Mouse (Mus musculus): ENCODE data around the gene Tab1. TPM values are rescaled to one million over a fixed set of nuclear protein-coding genes. Genes with fewer than 3 reads are reported as not detected.

Gene Tab1
- total and polyA plus RNA-seq, 3 experiments: 17.8 to 24.5 (median 24.1) TPM

DNA sequence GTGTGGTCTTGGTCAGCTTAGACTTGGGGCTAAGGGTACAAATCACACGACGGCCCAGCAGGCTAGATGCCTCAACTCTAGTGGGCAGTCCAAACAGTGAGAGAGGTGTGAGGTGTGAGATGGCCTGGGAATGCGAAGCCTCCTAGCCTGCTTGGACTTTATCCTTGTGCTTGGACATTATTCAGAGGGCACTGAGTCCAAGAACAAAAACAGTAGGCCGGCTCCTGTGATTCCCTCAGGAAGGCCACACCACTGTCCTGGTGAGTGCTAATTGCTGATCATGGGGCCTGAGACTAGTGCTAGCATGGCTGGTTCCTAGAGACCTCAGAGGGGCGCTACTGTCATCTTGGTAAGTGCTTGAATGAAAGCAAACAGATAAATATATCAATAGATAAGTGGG is 56.0 kb downstream of the Tab1 start:
- H3K36me3 ChIP-seq (ENCODE audit: control insufficient read depth, insufficient read depth, low read length): no peaks in the 10 kb centered on the region
- intact Hi-C loops (cut with DNase I): no loop called here
- H3K27me3 ChIP-seq (ENCODE audit: control insufficient read depth, insufficient read depth, low read length): no peaks in the 10 kb centered on the region
- no peak for DNase-seq
- no peaks in the 10 kb centered on the region for H3K4me1 ChIP-seq (ENCODE audit: control insufficient read depth, insufficient read depth, low read length)
- no peak overlapping the region for H3K27ac ChIP-seq
- H3K4me3 ChIP-seq: no peak overlapping the region
- H3K9ac ChIP-seq (ENCODE audit: low read depth, low read length): no peak overlapping the region
- no peaks in the 10 kb centered on the region for H3K79me2 ChIP-seq (replicated peaks; ENCODE audit: control insufficient read depth, insufficient read depth, low read length)
- 69% methylated on average over 5 of the region's 5 CpGs for WGBS
- TF ChIP-seq POLR2A (IDR thresholded peaks at IDR 0.05; ENCODE audit: insufficient read depth, low read depth, low read length): no peak
- no peak for TF ChIP-seq CTCF (IDR thresholded peaks at IDR 0.05)
- no peak for TF ChIP-seq EP300 (IDR thresholded peaks at IDR 0.05; ENCODE audit: insufficient read depth, low read depth, low read length)

DNA sequence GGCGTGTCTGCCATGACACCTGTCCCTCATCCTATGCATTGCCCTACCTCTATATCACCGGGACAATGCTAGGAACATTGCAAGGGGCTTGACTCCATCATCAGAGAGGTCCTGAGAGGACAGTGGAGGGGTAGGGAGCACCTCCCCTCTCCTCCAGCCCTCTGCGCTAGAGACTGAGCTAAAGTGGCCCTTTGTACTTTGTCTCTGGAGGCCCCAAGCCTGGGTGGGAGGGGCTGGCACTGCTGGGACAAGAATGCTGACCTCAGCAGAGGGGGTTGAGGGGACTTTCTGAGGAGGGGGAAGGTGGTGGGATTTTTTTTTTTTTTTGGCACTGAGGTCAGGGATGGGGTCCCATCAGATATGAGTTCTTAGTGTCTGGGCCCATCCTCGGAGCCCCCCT is 57.1 kb downstream of the Tab1 start:
- no peaks in the 10 kb centered on the region for H3K36me3 ChIP-seq (ENCODE audit: control insufficient read depth, insufficient read depth, low read length)
- 71% methylated on average over 4 of the region's 4 CpGs for WGBS
- no peak overlapping the region for H3K4me3 ChIP-seq
- H3K9ac ChIP-seq (ENCODE audit: low read depth, low read length): no peak overlapping the region
- TF ChIP-seq EP300 (IDR thresholded peaks at IDR 0.05; ENCODE audit: insufficient read depth, low read depth, low read length): no peak
- no peak for TF ChIP-seq CTCF (IDR thresholded peaks at IDR 0.05)
- intact Hi-C loops (cut with DNase I): no loop called here
- H3K4me1 ChIP-seq (ENCODE audit: control insufficient read depth, insufficient read depth, low read length): no peaks in the 10 kb centered on the region
- no peak overlapping the region for H3K27ac ChIP-seq
- H3K27me3 ChIP-seq (ENCODE audit: control insufficient read depth, insufficient read depth, low read length): no peaks in the 10 kb centered on the region
- no peak for DNase-seq
- H3K79me2 ChIP-seq (replicated peaks; ENCODE audit: control insufficient read depth, insufficient read depth, low read length): no peaks in the 10 kb centered on the region

DNA sequence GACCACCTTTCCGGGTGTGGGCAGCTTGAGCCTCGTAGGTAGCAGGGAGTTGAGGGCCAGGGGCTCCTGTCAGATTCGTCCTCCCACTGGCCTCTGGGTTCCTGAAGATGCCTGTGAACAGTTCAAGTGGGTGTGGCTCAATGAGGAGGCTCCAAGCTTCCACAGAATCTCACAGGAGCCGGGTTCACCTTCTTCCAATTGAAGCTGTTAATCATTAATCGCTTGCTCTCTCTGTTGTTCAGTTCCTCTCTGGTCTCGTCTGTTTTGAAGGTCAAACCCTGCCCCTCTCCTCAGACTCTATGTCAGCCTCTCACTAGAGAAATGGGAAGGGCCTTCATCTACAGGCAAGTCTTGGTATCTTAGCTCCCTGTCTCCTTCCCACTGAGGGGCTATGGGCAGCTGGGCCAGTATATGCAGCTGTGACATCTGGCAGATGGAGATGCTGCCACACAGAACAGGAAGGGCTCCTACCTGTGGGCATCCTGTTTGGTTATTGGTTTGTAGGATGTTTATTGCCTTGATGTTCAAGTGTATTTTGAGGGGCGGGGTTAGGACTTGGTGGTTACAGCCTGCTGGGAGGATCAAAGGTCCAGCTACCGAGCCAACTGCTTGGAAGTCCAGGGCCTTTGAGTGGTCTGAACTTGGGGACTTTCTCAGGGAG is 58.8 kb downstream of the Tab1 start:
- Histone ChIP-seq H3K27ac (no peak overlapping the region), H3K27me3 (ENCODE audit: control insufficient read depth, insufficient read depth, low read length) (no peaks in the 10 kb centered on the region), H3K79me2 (replicated peaks; ENCODE audit: control insufficient read depth, insufficient read depth, low read length) (no peaks in the 10 kb centered on the region), H3K9ac (ENCODE audit: low read depth, low read length) (no peak overlapping the region), H3K4me3 (no peak overlapping the region), H3K36me3 (ENCODE audit: control insufficient read depth, insufficient read depth, low read length) (no peaks in the 10 kb centered on the region), H3K4me1 (ENCODE audit: control insufficient read depth, insufficient read depth, low read length) (no peaks in the 10 kb centered on the region)
- 72% methylated on average over 8 of the region's 8 CpGs for WGBS
- intact Hi-C loops (cut with DNase I): no loop called here
- TF ChIP-seq EP300 (IDR thresholded peaks at IDR 0.05; ENCODE audit: insufficient read depth, low read depth, low read length) (no peak), POLR2A (IDR thresholded peaks at IDR 0.05; ENCODE audit: insufficient read depth, low read depth, low read length) (no peak), CTCF (IDR thresholded peaks at IDR 0.05) (no peak)
- DNase-seq: no peak

DNA sequence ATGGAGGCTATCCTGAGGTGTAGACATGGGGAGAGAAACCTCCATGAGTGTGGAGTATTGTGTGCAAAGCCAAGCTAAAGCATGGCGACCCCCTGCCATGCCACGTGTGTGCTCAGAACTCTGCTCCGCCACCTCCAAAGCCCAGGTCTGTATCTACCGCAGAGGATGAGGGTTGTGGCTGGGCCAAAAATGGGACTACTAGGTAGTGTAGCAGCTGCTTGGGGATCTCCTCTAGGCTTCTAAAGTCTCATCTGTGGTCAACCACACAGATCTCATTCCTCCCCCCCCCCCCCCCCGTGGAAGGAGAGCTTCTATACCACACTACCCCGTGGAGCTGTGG is 59.3 kb downstream of the Tab1 start:
- intact Hi-C loops (cut with DNase I): no loop called here
- 82% methylated on average over 6 of the region's 6 CpGs for WGBS
- no peaks in the 10 kb centered on the region for H3K79me2 ChIP-seq (replicated peaks; ENCODE audit: control insufficient read depth, insufficient read depth, low read length)
- H3K27ac ChIP-seq: no peak overlapping the region
- H3K36me3 ChIP-seq (ENCODE audit: control insufficient read depth, insufficient read depth, low read length): no peaks in the 10 kb centered on the region
- no peaks in the 10 kb centered on the region for H3K4me1 ChIP-seq (ENCODE audit: control insufficient read depth, insufficient read depth, low read length)
- H3K4me3 ChIP-seq: no peak overlapping the region
- H3K9ac ChIP-seq (ENCODE audit: low read depth, low read length): no peak overlapping the region
- DNase-seq: no peak
- TF ChIP-seq POLR2A (IDR thresholded peaks at IDR 0.05; ENCODE audit: insufficient read depth, low read depth, low read length): no peak
- TF ChIP-seq EP300 (IDR thresholded peaks at IDR 0.05; ENCODE audit: insufficient read depth, low read depth, low read length): no peak
- TF ChIP-seq CTCF (IDR thresholded peaks at IDR 0.05): no peak
- H3K27me3 ChIP-seq (ENCODE audit: control insufficient read depth, insufficient read depth, low read length): no peaks in the 10 kb centered on the region

DNA sequence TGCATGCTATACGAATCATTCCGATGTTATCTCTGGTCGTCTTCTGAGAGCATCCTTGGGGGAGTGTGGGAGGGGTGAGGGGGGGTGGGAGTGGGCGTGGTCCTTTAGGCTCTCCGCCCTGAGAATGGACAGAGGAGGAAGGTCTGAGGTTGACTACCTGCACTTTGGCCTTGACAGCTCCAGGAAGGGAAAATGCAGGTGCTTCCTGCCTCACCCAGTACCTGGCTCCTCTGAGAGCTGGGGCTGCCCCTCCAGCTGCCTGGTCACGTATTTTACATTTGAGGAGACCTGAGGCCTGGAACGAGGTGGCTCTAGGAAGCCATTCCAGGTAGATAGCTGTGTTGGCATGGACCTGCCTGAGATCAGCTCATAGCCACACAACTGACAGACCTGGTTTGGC is 59.9 kb downstream of the Tab1 start:
- 64% methylated on average over 7 of the region's 7 CpGs for WGBS

DNA sequence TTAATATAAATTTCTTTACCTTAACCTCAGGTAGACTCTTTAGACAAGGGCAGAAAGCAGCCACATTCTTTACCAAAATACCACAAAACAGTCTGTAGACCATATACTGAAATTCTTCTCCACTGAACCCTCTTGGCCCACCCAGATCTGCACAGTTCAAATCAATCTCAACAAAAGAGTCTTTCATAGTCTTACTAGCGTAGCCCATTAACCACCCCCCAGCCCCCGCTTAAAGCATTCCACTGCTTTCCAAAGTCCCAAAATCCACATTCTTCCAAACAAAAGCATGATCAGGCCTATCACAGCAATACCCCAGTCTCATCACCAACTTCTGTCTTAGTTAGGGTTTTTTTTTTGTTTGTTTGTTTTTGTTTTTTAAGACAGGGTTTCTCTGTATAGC is 66.6 kb downstream of the Tab1 start:
- Histone ChIP-seq H3K27me3 (ENCODE audit: control insufficient read depth, insufficient read depth, low read length) (no peaks in the 10 kb centered on the region), H3K9ac (ENCODE audit: low read depth, low read length) (no peak overlapping the region), H3K79me2 (replicated peaks; ENCODE audit: control insufficient read depth, insufficient read depth, low read length) (no peaks in the 10 kb centered on the region), H3K4me1 (ENCODE audit: control insufficient read depth, insufficient read depth, low read length) (no peaks in the 10 kb centered on the region), H3K27ac (no peak overlapping the region), H3K36me3 (ENCODE audit: control insufficient read depth, insufficient read depth, low read length) (no peaks in the 10 kb centered on the region), H3K4me3 (no peak overlapping the region)
- no peak for TF ChIP-seq POLR2A (IDR thresholded peaks at IDR 0.05; ENCODE audit: insufficient read depth, low read depth, low read length)
- TF ChIP-seq EP300 (IDR thresholded peaks at IDR 0.05; ENCODE audit: insufficient read depth, low read depth, low read length): no peak
- TF ChIP-seq CTCF (IDR thresholded peaks at IDR 0.05): no peak
- intact Hi-C loops (cut with DNase I): no loop called here
- no peak for DNase-seq
- 88% methylated on average over 2 of the region's 2 CpGs for WGBS

More for the DNA sequence above, 59.9 kb downstream of the Tab1 start:
- Histone ChIP-seq H3K27me3 (ENCODE audit: control insufficient read depth, insufficient read depth, low read length) (no peaks in the 10 kb centered on the region), H3K4me1 (ENCODE audit: control insufficient read depth, insufficient read depth, low read length) (no peaks in the 10 kb centered on the region), H3K4me3 (no peak overlapping the region), H3K27ac (no peak overlapping the region), H3K9ac (ENCODE audit: low read depth, low read length) (no peak overlapping the region), H3K79me2 (replicated peaks; ENCODE audit: control insufficient read depth, insufficient read depth, low read length) (no peaks in the 10 kb centered on the region), H3K36me3 (ENCODE audit: control insufficient read depth, insufficient read depth, low read length) (no peaks in the 10 kb centered on the region)
- DNase-seq: no peak
- TF ChIP-seq EP300 (IDR thresholded peaks at IDR 0.05; ENCODE audit: insufficient read depth, low read depth, low read length): no peak
- TF ChIP-seq POLR2A (IDR thresholded peaks at IDR 0.05; ENCODE audit: insufficient read depth, low read depth, low read length): no peak
- TF ChIP-seq CTCF (IDR thresholded peaks at IDR 0.05): no peak
- intact Hi-C loops (cut with DNase I): no loop called here
